Mouse (Mus musculus): ENCODE results near the gene Eif2b3. TPM values are rescaled to one million over a fixed set of nuclear protein-coding genes. Genes with fewer than 3 reads are reported as not detected.

Eif2b3 gene
- total and polyA plus RNA-seq, 3 experiments: 49.9 to 96.2 (median 84.9) TPM

- H3K4me3 ChIP-seq (replicated peaks in 1 of 3; ENCODE audit: low read depth in 2 of 3, low read length in 2 of 3, poor library complexity in 1 of 3): no peak overlapping the region
- H3K9ac ChIP-seq (ENCODE audit: insufficient read depth, low read depth): no peak overlapping the region
- peaks cover 17 to 71% of the 10 kb centered on the region in 2 experiments for H3K36me3 ChIP-seq (replicated peaks in 1 of 2; ENCODE audit: control insufficient read depth in 1 of 2, insufficient read depth in 1 of 2, low read length in 1 of 2)
- no peaks in the 10 kb centered on the region for H3K27me3 ChIP-seq (replicated peaks)
- in situ Hi-C loops (cut with MboI; ENCODE audit: low pct_ligation_motif_present, low pct_unique_long_range_greater_than_20kb, low sequenced_read_pairs): no loop called here
- no peaks in the 10 kb centered on the region for H3K79me2 ChIP-seq (replicated peaks; ENCODE audit: control insufficient read depth, extremely low read depth, insufficient read depth, poor library complexity, severe bottlenecking)
- no peak for TF ChIP-seq CHD2 (IDR thresholded peaks at IDR 0.05; ENCODE audit: low read length)
- TF ChIP-seq USF1 (IDR thresholded peaks at IDR 0.05; ENCODE audit: low read depth, low read length): no peak
- no peak for TF ChIP-seq ZMIZ1 (IDR thresholded peaks at IDR 0.05; ENCODE audit: low read depth, low read length)
- H3K4me2 ChIP-seq (ENCODE audit: insufficient read depth, low read depth, poor library complexity, severe bottlenecking): no peak overlapping the region
- dilution Hi-C loops (cut with MboI; ENCODE audit: extremely low pct_ligation_motif_present, extremely low pct_unique_long_range_greater_than_20kb, low sequenced_read_pairs): no loop called here
- no peak overlapping the region for H3K27ac ChIP-seq (ENCODE audit: insufficient read depth, low read depth)
- DNase-seq (ENCODE audit: extremely low read depth): no peak
- no peaks in the 10 kb centered on the region for H3K9me3 ChIP-seq (replicated peaks; ENCODE audit: low read length)
- peaks cover 0 to 4% of the 10 kb centered on the region in 2 experiments; a peak in 1 of 4 replicates for H3K4me1 ChIP-seq (ENCODE audit: control insufficient read depth in 1 of 2, insufficient read depth in 2 of 2)
Measured at GRCm38 (mm10) chr4:117056102-117056501, 36.9 kb downstream of the Eif2b3 start.

- Histone ChIP-seq H3K4me2 (ENCODE audit: insufficient read depth, low read depth, poor library complexity, severe bottlenecking) (no peak overlapping the region), H3K27me3 (replicated peaks) (no peaks in the 10 kb centered on the region), H3K9ac (ENCODE audit: insufficient read depth, low read depth) (no peak overlapping the region), H3K9me3 (replicated peaks; ENCODE audit: low read length) (no peaks in the 10 kb centered on the region), H3K4me3 (replicated peaks in 1 of 3; ENCODE audit: low read depth in 2 of 3, low read length in 2 of 3, poor library complexity in 1 of 3) (no peak overlapping the region), H3K36me3 (replicated peaks in 1 of 2; ENCODE audit: control insufficient read depth in 1 of 2, insufficient read depth in 1 of 2, low read length in 1 of 2) (peaks cover 15 to 73% of the 10 kb centered on the region in 2 experiments), H3K79me2 (replicated peaks; ENCODE audit: control insufficient read depth, extremely low read depth, insufficient read depth, poor library complexity, severe bottlenecking) (no peaks in the 10 kb centered on the region), H3K27ac (ENCODE audit: insufficient read depth, low read depth) (no peak overlapping the region), H3K4me1 (ENCODE audit: control insufficient read depth in 1 of 2, insufficient read depth in 2 of 2) (peaks cover 0 to 8% of the 10 kb centered on the region in 2 experiments; a peak in 2 of 4 replicates)
- DNase-seq (ENCODE audit: extremely low read depth): no peak
- dilution Hi-C loops (cut with MboI; ENCODE audit: extremely low pct_ligation_motif_present, extremely low pct_unique_long_range_greater_than_20kb, low sequenced_read_pairs): no loop called here
- no peak for TF ChIP-seq GABPA (IDR thresholded peaks at IDR 0.05; ENCODE audit: insufficient replicate concordance, low read depth, low read length)
- no peak for TF ChIP-seq CHD1 (IDR thresholded peaks at IDR 0.05; ENCODE audit: low read depth, low read length)
- no peak for TF ChIP-seq MAFK (IDR thresholded peaks at IDR 0.05; ENCODE audit: insufficient replicate concordance, low read length)
- in situ Hi-C loops (cut with MboI; ENCODE audit: low pct_ligation_motif_present, low pct_unique_long_range_greater_than_20kb, low sequenced_read_pairs): no loop called here
Measured at GRCm38 (mm10) chr4:117056514-117056913, 37.3 kb downstream of the Eif2b3 start.

DNA sequence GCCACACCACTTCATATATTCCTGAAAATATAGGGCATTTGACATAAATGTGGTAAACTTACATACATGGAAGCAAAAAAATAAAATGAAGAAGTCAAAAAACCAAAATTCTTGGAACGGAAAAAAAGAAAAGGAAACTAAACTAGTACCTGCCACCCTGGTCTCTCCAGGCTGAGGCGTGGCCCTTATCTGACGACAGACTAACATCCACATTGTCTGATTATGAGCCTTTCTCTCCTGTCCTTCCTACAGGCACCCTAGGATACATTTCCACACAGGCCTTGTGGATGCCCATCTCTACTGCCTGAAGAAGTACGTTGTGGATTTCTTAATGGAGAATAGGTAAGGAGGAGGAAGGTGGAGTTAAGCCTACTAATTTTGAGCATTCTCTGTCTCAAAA, 39.3 kb downstream of the Eif2b3 start:
- H3K9me3 ChIP-seq (replicated peaks; ENCODE audit: low read length): no peaks in the 10 kb centered on the region
- H3K4me2 ChIP-seq (ENCODE audit: insufficient read depth, low read depth, poor library complexity, severe bottlenecking): no peak overlapping the region
- no peak for TF ChIP-seq USF2 (conservative IDR thresholded peaks at IDR 0.05; ENCODE audit: low read depth, low read length)
- TF ChIP-seq ELF1 (IDR thresholded peaks at IDR 0.05; ENCODE audit: low read depth, low read length): no peak
- TF ChIP-seq EP300 (IDR thresholded peaks at IDR 0.05; ENCODE audit: low read length): no peak
- TF ChIP-seq CHD1 (IDR thresholded peaks at IDR 0.05; ENCODE audit: low read depth, low read length): no peak
- TF ChIP-seq CHD2 (IDR thresholded peaks at IDR 0.05; ENCODE audit: low read length): no peak
- no peak for TF ChIP-seq SIN3A (IDR thresholded peaks at IDR 0.05; ENCODE audit: low read length)
- no peak for TF ChIP-seq TBP (conservative IDR thresholded peaks at IDR 0.05; ENCODE audit: low read depth, low read length)
- no peak for TF ChIP-seq ZNF384 (IDR thresholded peaks at IDR 0.05; ENCODE audit: low read depth, low read length)
- no peak for TF ChIP-seq SMC3 (IDR thresholded peaks at IDR 0.05; ENCODE audit: low read depth, low read length)
- H3K27me3 ChIP-seq (replicated peaks): no peaks in the 10 kb centered on the region
- H3K4me1 ChIP-seq (ENCODE audit: control insufficient read depth in 1 of 2, insufficient read depth in 2 of 2): peaks cover 0 to 27% of the 10 kb centered on the region in 2 experiments; a peak in 2 of 4 replicates
- DNase-seq (ENCODE audit: extremely low read depth): no peak
- dilution Hi-C loops (cut with MboI; ENCODE audit: extremely low pct_ligation_motif_present, extremely low pct_unique_long_range_greater_than_20kb, low sequenced_read_pairs) (no loop called here), in situ Hi-C loops (cut with MboI; ENCODE audit: low pct_ligation_motif_present, low pct_unique_long_range_greater_than_20kb, low sequenced_read_pairs) (no loop called here)
- H3K9ac ChIP-seq (ENCODE audit: insufficient read depth, low read depth): no peak overlapping the region
- no peak overlapping the region for H3K4me3 ChIP-seq (replicated peaks in 1 of 3; ENCODE audit: low read depth in 2 of 3, low read length in 2 of 3, poor library complexity in 1 of 3)
- peaks cover 14 to 76% of the 10 kb centered on the region in 2 experiments for H3K36me3 ChIP-seq (replicated peaks in 1 of 2; ENCODE audit: control insufficient read depth in 1 of 2, insufficient read depth in 1 of 2, low read length in 1 of 2)
- H3K27ac ChIP-seq (ENCODE audit: insufficient read depth, low read depth): no peak overlapping the region
- H3K79me2 ChIP-seq (replicated peaks; ENCODE audit: control insufficient read depth, extremely low read depth, insufficient read depth, poor library complexity, severe bottlenecking): no peaks in the 10 kb centered on the region
